Mouse (Mus musculus): ENCODE results near the gene Kcnq5. TPM values are rescaled to one million over a fixed set of nuclear protein-coding genes. Genes with fewer than 3 reads are reported as not detected.

Gene Kcnq5
- polyA plus RNA-seq, 1 experiment: 0.07 TPM

GRCm38 (mm10) chr1:21530823-21531222 lies 430.9 kb downstream of the Kcnq5 start:
- Histone ChIP-seq H3K4me3 (ENCODE audit: control insufficient read depth, low read depth, low read length) (no peak overlapping the region), H3K36me3 (ENCODE audit: control insufficient read depth, insufficient read depth, low read length) (no peaks in the 10 kb centered on the region), H3K27me3 (ENCODE audit: control insufficient read depth, insufficient read depth, low read length) (no peaks in the 10 kb centered on the region), H3K27ac (ENCODE audit: control insufficient read depth, insufficient read depth, low read depth, low read length) (no peak overlapping the region), H3K4me1 (ENCODE audit: control insufficient read depth, insufficient read depth, low read length) (no peaks in the 10 kb centered on the region)
- TF ChIP-seq CTCF (IDR thresholded peaks at IDR 0.05; ENCODE audit: control insufficient read depth, insufficient read depth, insufficient replicate concordance, low read depth, low read length) (no peak), POLR2A (IDR thresholded peaks at IDR 0.05; ENCODE audit: control insufficient read depth, low read depth, low read length) (no peak)

GRCm38 (mm10) chr1:21521995-21522394 lies 439.7 kb downstream of the Kcnq5 start:
- no peaks in the 10 kb centered on the region for H3K27me3 ChIP-seq (ENCODE audit: control insufficient read depth, insufficient read depth, low read length)
- H3K27ac ChIP-seq (ENCODE audit: control insufficient read depth, insufficient read depth, low read depth, low read length): no peak overlapping the region
- TF ChIP-seq POLR2A (IDR thresholded peaks at IDR 0.05; ENCODE audit: control insufficient read depth, low read depth, low read length): no peak
- peak; percentile 18; the same call in 1 of the 2 replicates for TF ChIP-seq CTCF (IDR thresholded peaks at IDR 0.05; ENCODE audit: control insufficient read depth, insufficient read depth, insufficient replicate concordance, low read depth, low read length)
- no peaks in the 10 kb centered on the region for H3K4me1 ChIP-seq (ENCODE audit: control insufficient read depth, insufficient read depth, low read length)
- no peaks in the 10 kb centered on the region for H3K36me3 ChIP-seq (ENCODE audit: control insufficient read depth, insufficient read depth, low read length)
- H3K4me3 ChIP-seq (ENCODE audit: control insufficient read depth, low read depth, low read length): no peak overlapping the region

- H3K36me3 ChIP-seq (ENCODE audit: control insufficient read depth, insufficient read depth, low read length): no peaks in the 10 kb centered on the region
- H3K4me1 ChIP-seq (ENCODE audit: control insufficient read depth, insufficient read depth, low read length): no peaks in the 10 kb centered on the region
- no peak for TF ChIP-seq CTCF (IDR thresholded peaks at IDR 0.05; ENCODE audit: control insufficient read depth, insufficient read depth, insufficient replicate concordance, low read depth, low read length)
- TF ChIP-seq POLR2A (IDR thresholded peaks at IDR 0.05; ENCODE audit: control insufficient read depth, low read depth, low read length): no peak
- no peak overlapping the region for H3K4me3 ChIP-seq (ENCODE audit: control insufficient read depth, low read depth, low read length)
- H3K27ac ChIP-seq (ENCODE audit: control insufficient read depth, insufficient read depth, low read depth, low read length): no peak overlapping the region
- H3K27me3 ChIP-seq (ENCODE audit: control insufficient read depth, insufficient read depth, low read length): no peaks in the 10 kb centered on the region
Measured at GRCm38 (mm10) chr1:21521475-21521874, 440.3 kb downstream of the Kcnq5 start.

- no peaks in the 10 kb centered on the region for H3K27me3 ChIP-seq (ENCODE audit: control insufficient read depth, insufficient read depth, low read length)
- H3K36me3 ChIP-seq (ENCODE audit: control insufficient read depth, insufficient read depth, low read length): no peaks in the 10 kb centered on the region
- H3K4me3 ChIP-seq (ENCODE audit: control insufficient read depth, low read depth, low read length): no peak overlapping the region
- no peak for TF ChIP-seq POLR2A (IDR thresholded peaks at IDR 0.05; ENCODE audit: control insufficient read depth, low read depth, low read length)
- no peak for TF ChIP-seq CTCF (IDR thresholded peaks at IDR 0.05; ENCODE audit: control insufficient read depth, insufficient read depth, insufficient replicate concordance, low read depth, low read length)
- no peaks in the 10 kb centered on the region for H3K4me1 ChIP-seq (ENCODE audit: control insufficient read depth, insufficient read depth, low read length)
- H3K27ac ChIP-seq (ENCODE audit: control insufficient read depth, insufficient read depth, low read depth, low read length): no peak overlapping the region
Measured at GRCm38 (mm10) chr1:21520116-21520645, 441.6 kb downstream of the Kcnq5 start.

- Histone ChIP-seq H3K36me3 (ENCODE audit: control insufficient read depth, insufficient read depth, low read length) (no peaks in the 10 kb centered on the region), H3K4me1 (ENCODE audit: control insufficient read depth, insufficient read depth, low read length) (no peaks in the 10 kb centered on the region), H3K27me3 (ENCODE audit: control insufficient read depth, insufficient read depth, low read length) (no peaks in the 10 kb centered on the region), H3K27ac (ENCODE audit: control insufficient read depth, insufficient read depth, low read depth, low read length) (no peak overlapping the region), H3K4me3 (ENCODE audit: control insufficient read depth, low read depth, low read length) (no peak overlapping the region)
- TF ChIP-seq POLR2A (IDR thresholded peaks at IDR 0.05; ENCODE audit: control insufficient read depth, low read depth, low read length) (no peak), CTCF (IDR thresholded peaks at IDR 0.05; ENCODE audit: control insufficient read depth, insufficient read depth, insufficient replicate concordance, low read depth, low read length) (no peak)
Measured at GRCm38 (mm10) chr1:21506665-21507064, 455.1 kb downstream of the Kcnq5 start.

GRCm38 (mm10) chr1:21499815-21500534 lies 461.8 kb downstream of the Kcnq5 start:
- Histone ChIP-seq H3K27me3 (ENCODE audit: control insufficient read depth, insufficient read depth, low read length) (no peaks in the 10 kb centered on the region), H3K4me1 (ENCODE audit: control insufficient read depth, insufficient read depth, low read length) (no peaks in the 10 kb centered on the region), H3K36me3 (ENCODE audit: control insufficient read depth, insufficient read depth, low read length) (no peaks in the 10 kb centered on the region), H3K27ac (ENCODE audit: control insufficient read depth, insufficient read depth, low read depth, low read length) (no peak overlapping the region), H3K4me3 (ENCODE audit: control insufficient read depth, low read depth, low read length) (no peak overlapping the region)
- TF ChIP-seq CTCF (IDR thresholded peaks at IDR 0.05; ENCODE audit: control insufficient read depth, insufficient read depth, insufficient replicate concordance, low read depth, low read length) (no peak), POLR2A (IDR thresholded peaks at IDR 0.05; ENCODE audit: control insufficient read depth, low read depth, low read length) (no peak)

GRCm38 (mm10) chr1:21496307-21496706 lies 465.4 kb downstream of the Kcnq5 start:
- Histone ChIP-seq H3K4me3 (ENCODE audit: control insufficient read depth, low read depth, low read length) (no peak overlapping the region), H3K27ac (ENCODE audit: control insufficient read depth, insufficient read depth, low read depth, low read length) (no peak overlapping the region), H3K27me3 (ENCODE audit: control insufficient read depth, insufficient read depth, low read length) (no peaks in the 10 kb centered on the region), H3K4me1 (ENCODE audit: control insufficient read depth, insufficient read depth, low read length) (no peaks in the 10 kb centered on the region), H3K36me3 (ENCODE audit: control insufficient read depth, insufficient read depth, low read length) (no peaks in the 10 kb centered on the region)
- no peak for TF ChIP-seq POLR2A (IDR thresholded peaks at IDR 0.05; ENCODE audit: control insufficient read depth, low read depth, low read length)
- TF ChIP-seq CTCF (IDR thresholded peaks at IDR 0.05; ENCODE audit: control insufficient read depth, insufficient read depth, insufficient replicate concordance, low read depth, low read length): no peak
